Mouse (Mus musculus): ENCODE measurements at regions not wholly inside any gene's neighbourhood (a gene's known extent, or its start where the extent isn't known, plus 50 kb on each side); places are given as distances from the start of the nearest gene placed in this dataset.

- Histone ChIP-seq H3K4me2 (ENCODE audit: low read depth, low read length) (no peak overlapping the region), H3K9me3 (ENCODE audit: low read length) (no peaks in the 10 kb centered on the region), H3K27ac (no peak overlapping the region), H3K4me3 (ENCODE audit: low read length) (no peak overlapping the region), H3K4me1 (ENCODE audit: insufficient read depth, low read length) (0 out of 2 replicates have a peak, but pooled peaks cover 10% of the 10 kb centered on the region), H3K27me3 (ENCODE audit: insufficient read depth, low read length) (no peaks in the 10 kb centered on the region), H3K9ac (replicated peaks; ENCODE audit: low read length) (no peak overlapping the region), H3K36me3 (ENCODE audit: insufficient read depth, low read length) (no peaks in the 10 kb centered on the region)
- DNase-seq (ENCODE audit: low spot score) (no peak), ATAC-seq (no peak)
- 84% methylated on average over 3 of the region's 3 CpGs for WGBS
- no peak for TF ChIP-seq CTCF (IDR thresholded peaks at IDR 0.05; ENCODE audit: low read depth)
These were observed 62.0 kb upstream of the Tmem178 start for GRCm38 (mm10) chr17:80882476-80882875.

GRCm38 (mm10) chr17:80880325-80880724 is 64.1 kb upstream of the Tmem178 start:
- Histone ChIP-seq H3K9me3 (ENCODE audit: low read length) (no peaks in the 10 kb centered on the region), H3K36me3 (ENCODE audit: insufficient read depth, low read length) (no peaks in the 10 kb centered on the region), H3K27me3 (ENCODE audit: insufficient read depth, low read length) (no peaks in the 10 kb centered on the region), H3K4me2 (ENCODE audit: low read depth, low read length) (no peak overlapping the region), H3K27ac (no peak overlapping the region), H3K9ac (replicated peaks; ENCODE audit: low read length) (no peak overlapping the region), H3K4me1 (ENCODE audit: insufficient read depth, low read length) (0 out of 2 replicates have a peak, but pooled peaks cover 2% of the 10 kb centered on the region), H3K4me3 (ENCODE audit: low read length) (no peak overlapping the region)
- DNase-seq (ENCODE audit: low spot score): no peak
- WGBS: 84% methylated on average over 4 of the region's 4 CpGs
- no peak for TF ChIP-seq CTCF (IDR thresholded peaks at IDR 0.05; ENCODE audit: low read depth)
- ATAC-seq: no peak

- H3K9ac ChIP-seq (replicated peaks; ENCODE audit: low read length): no peak overlapping the region
- no peaks in the 10 kb centered on the region for H3K36me3 ChIP-seq (ENCODE audit: insufficient read depth, low read length)
- 0 out of 2 replicates have a peak overlapping the region, but pooled peaks have one; percentile 11 for H3K27ac ChIP-seq
- 28% methylated on average over 7 of the region's 7 CpGs for WGBS
- 0 out of 2 replicates have a peak, but pooled peaks cover 2% of the 10 kb centered on the region for H3K4me1 ChIP-seq (ENCODE audit: insufficient read depth, low read length)
- no peaks in the 10 kb centered on the region for H3K9me3 ChIP-seq (ENCODE audit: low read length)
- DNase-seq (ENCODE audit: low spot score): peak; percentile 76
- no peak overlapping the region for H3K4me2 ChIP-seq (ENCODE audit: low read depth, low read length)
- ATAC-seq: peak; percentile 83
- TF ChIP-seq CTCF (IDR thresholded peaks at IDR 0.05; ENCODE audit: low read depth): peak; percentile 77
- no peak overlapping the region for H3K4me3 ChIP-seq (ENCODE audit: low read length)
- no peaks in the 10 kb centered on the region for H3K27me3 ChIP-seq (ENCODE audit: insufficient read depth, low read length)
These were observed 68.9 kb upstream of the Tmem178 start for GRCm38 (mm10) chr17:80875352-80876044.

DNA sequence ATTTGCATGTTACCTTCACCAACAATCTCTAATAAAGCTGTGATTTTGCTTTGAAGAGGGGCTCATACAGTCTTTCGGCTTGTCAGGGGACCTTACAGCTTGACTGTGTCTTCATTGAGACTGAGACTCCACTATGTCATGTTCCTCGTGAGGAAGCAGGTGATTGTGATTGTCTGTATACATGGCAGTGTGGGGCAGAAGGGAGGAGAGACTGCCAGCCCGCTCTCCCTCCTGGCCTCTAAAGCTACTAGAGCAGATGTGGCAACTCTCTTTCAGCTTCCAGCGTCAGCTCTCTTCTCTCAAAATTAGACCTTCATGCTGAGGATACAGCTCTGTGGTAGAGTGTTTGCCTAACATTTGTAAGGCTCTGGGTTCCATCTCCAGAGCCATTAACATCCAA is 73.5 kb upstream of the Tmem178 start:
- Histone ChIP-seq H3K4me1 (ENCODE audit: insufficient read depth, low read length) (0 out of 2 replicates have a peak, but pooled peaks cover 2% of the 10 kb centered on the region), H3K9ac (replicated peaks; ENCODE audit: low read length) (no peak overlapping the region), H3K27me3 (ENCODE audit: insufficient read depth, low read length) (no peaks in the 10 kb centered on the region), H3K36me3 (ENCODE audit: insufficient read depth, low read length) (no peaks in the 10 kb centered on the region), H3K4me3 (ENCODE audit: low read length) (no peak overlapping the region), H3K9me3 (ENCODE audit: low read length) (no peaks in the 10 kb centered on the region), H3K27ac (no peak overlapping the region), H3K4me2 (ENCODE audit: low read depth, low read length) (no peak overlapping the region)
- 61% methylated on average over 4 of the region's 4 CpGs for WGBS
- ATAC-seq: no peak
- no peak for DNase-seq (ENCODE audit: low spot score)
- no peak for TF ChIP-seq CTCF (IDR thresholded peaks at IDR 0.05; ENCODE audit: low read depth)

GRCm38 (mm10) chr17:80862338-80862737 is 82.1 kb upstream of the Tmem178 start:
- no peak for TF ChIP-seq CTCF (IDR thresholded peaks at IDR 0.05; ENCODE audit: low read depth)
- Histone ChIP-seq H3K27me3 (ENCODE audit: insufficient read depth, low read length) (no peaks in the 10 kb centered on the region), H3K4me1 (ENCODE audit: insufficient read depth, low read length) (no peaks in the 10 kb centered on the region), H3K4me3 (ENCODE audit: low read length) (no peak overlapping the region), H3K27ac (no peak overlapping the region), H3K9me3 (ENCODE audit: low read length) (no peaks in the 10 kb centered on the region), H3K36me3 (ENCODE audit: insufficient read depth, low read length) (no peaks in the 10 kb centered on the region), H3K9ac (replicated peaks; ENCODE audit: low read length) (no peak overlapping the region), H3K4me2 (ENCODE audit: low read depth, low read length) (no peak overlapping the region)
- 80% methylated on average over 8 of the region's 8 CpGs for WGBS
- ATAC-seq (no peak), DNase-seq (ENCODE audit: low spot score) (no peak)

GRCm38 (mm10) chr17:80846996-80847810 is 97.2 kb upstream of the Tmem178 start:
- Histone ChIP-seq H3K4me1 (ENCODE audit: insufficient read depth, low read length) (no peaks in the 10 kb centered on the region), H3K9ac (replicated peaks; ENCODE audit: low read length) (no peak overlapping the region), H3K27me3 (ENCODE audit: insufficient read depth, low read length) (no peaks in the 10 kb centered on the region), H3K27ac (peak overlapping the region; percentile 43; the same call in 1 of the 2 replicates), H3K4me2 (ENCODE audit: low read depth, low read length) (peak overlapping the region; percentile 36), H3K4me3 (ENCODE audit: low read length) (no peak overlapping the region), H3K36me3 (ENCODE audit: insufficient read depth, low read length) (no peaks in the 10 kb centered on the region), H3K9me3 (ENCODE audit: low read length) (no peaks in the 10 kb centered on the region)
- peak; percentile 78 for DNase-seq (ENCODE audit: low spot score)
- peak; percentile 46 for TF ChIP-seq CTCF (IDR thresholded peaks at IDR 0.05; ENCODE audit: low read depth)
- WGBS: 55% methylated on average over 23 of the region's 23 CpGs
- ATAC-seq: peak; percentile 89
